8 mouse cellular contexts compared by ENCODE assay signal in the genomic region with DNA sequence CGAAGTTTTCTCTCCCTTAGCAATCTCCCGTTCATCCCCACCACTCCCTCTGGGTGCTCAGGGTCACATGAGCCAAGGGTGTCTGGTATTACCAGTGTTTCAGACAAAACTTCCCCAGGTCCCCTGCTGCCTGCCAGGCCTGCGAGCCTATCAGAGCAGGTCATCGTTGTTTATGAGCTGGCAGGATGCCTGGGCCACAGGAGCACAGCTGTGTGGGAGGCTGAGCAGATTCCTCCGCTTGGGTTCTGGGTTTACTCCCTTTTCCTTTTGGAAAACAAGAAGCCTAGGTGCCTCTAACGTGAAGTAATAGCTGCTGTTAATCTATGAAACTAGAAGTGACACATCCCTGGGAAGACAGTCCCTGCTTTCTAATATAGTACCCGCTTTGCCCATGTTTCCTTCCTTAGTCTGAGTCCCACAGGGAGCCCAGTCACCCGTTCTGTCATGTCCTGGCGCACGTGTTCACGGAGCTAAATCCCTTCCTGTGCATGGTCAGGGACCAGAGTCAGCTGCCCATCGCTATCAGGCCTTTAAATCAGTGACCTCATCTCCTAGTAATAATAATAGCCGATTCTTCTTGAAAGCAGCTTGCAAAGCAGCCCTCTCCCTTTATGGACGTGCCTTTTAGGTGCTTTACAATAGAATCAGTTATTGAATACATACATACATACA. TPM values are rescaled to one million over a fixed set of nuclear protein-coding genes. Genes with fewer than 3 reads are reported as not detected.
DNase-seq lines count a peak whose midpoint lies in the region; ATAC-seq lines count a peak whose summit lies in the region.

No protein-coding gene starts in this region.

- no peak overlapping the region for H3K9ac ChIP-seq in embryonic facial prominence, embryonic 15.5 days

- DNase-seq in retina, postnatal 1 day: peak; percentile 52
- no peak for DNase-seq in retina, embryonic 14.5 days (ENCODE audit: low spot score)
- DNase-seq in heart, postnatal 14 days: peak; percentile 64 to 69
- peak; percentile 33 for DNase-seq in limb, embryonic 10.5 days (ENCODE audit: low spot score)
- DNase-seq in ovary, adult 18-20 months (ENCODE audit: low spot score): peak; percentile 88
- no peak for DNase-seq in layer of hippocampus, adult 18-20 months (ENCODE audit: low spot score in 2 of 2)
- DNase-seq in thymus, postnatal 10 days (ENCODE audit: low spot score in 2 of 2): no peak

- intact Hi-C loops in heart, postnatal 14 days (cut with DNase I): no loop called here

- peaks cover 11% of the 10 kb centered on the region for H3K4me1 ChIP-seq in embryonic facial prominence, embryonic 15.5 days
- H3K4me1 ChIP-seq in limb, embryonic 10.5 days: peaks cover 8% of the 10 kb centered on the region

- H3K4me3 ChIP-seq in embryonic facial prominence, embryonic 15.5 days (replicated peaks): no peak overlapping the region
- no peak overlapping the region for H3K4me3 ChIP-seq in limb, embryonic 10.5 days

- no peaks in the 10 kb centered on the region for H3K9me3 ChIP-seq in embryonic facial prominence, embryonic 15.5 days (replicated peaks)
- no peaks in the 10 kb centered on the region for H3K9me3 ChIP-seq in limb, embryonic 10.5 days (replicated peaks)

- no peaks in the 10 kb centered on the region for H3K27me3 ChIP-seq in embryonic facial prominence, embryonic 15.5 days
- no peaks in the 10 kb centered on the region for H3K27me3 ChIP-seq in limb, embryonic 10.5 days (ENCODE audit: low read depth, poor library complexity, severe bottlenecking)

- 35% methylated on average over 14 of the region's 14 CpGs for WGBS in embryonic facial prominence, embryonic 15.5 days
- WGBS in limb, embryonic 10.5 days: 53% methylated on average over 14 of the region's 14 CpGs

- ATAC-seq in embryonic facial prominence, embryonic 15.5 days (ENCODE audit: insufficient number of reproducible peaks, low FRiP score, low TSS enrichment, low read depth): peak; percentile 77; the same call in 1 of the 2 replicates

- 0 out of 2 replicates have a peak overlapping the region, but pooled peaks have one; percentile 28 for H3K27ac ChIP-seq in embryonic facial prominence, embryonic 15.5 days (replicated peaks)
- H3K27ac ChIP-seq in limb, embryonic 10.5 days: peak overlapping the region; percentile 39; the same call in 1 of the 2 replicates

- H3K36me3 ChIP-seq in embryonic facial prominence, embryonic 15.5 days: no peaks in the 10 kb centered on the region
- H3K36me3 ChIP-seq in limb, embryonic 10.5 days: no peaks in the 10 kb centered on the region

- peak overlapping the region; percentile 32; the same call in 1 of the 2 replicates for H3K4me2 ChIP-seq in embryonic facial prominence, embryonic 15.5 days (replicated peaks)

RNA-seq across cellular contexts. Expression of gene Map3k4, which starts 9.4 kb away (rescaled TPM):
- 36.1 and 42.1 TPM in 2 replicates for polyA plus RNA-seq in embryonic facial prominence, embryonic 15.5 days (2015; fragmentation: Nextera tagmentation; extraction: Ambion mirVana)
- total RNA-seq in heart, postnatal 14 days (2021): 10 to 100 TPM; 36.5 to 37.5 TPM
- polyA plus RNA-seq in limb, embryonic 10.5 days (2016; fragmentation: Nextera tagmentation; extraction: Ambion mirVana): 47.8 and 49.9 TPM in 2 replicates
- total RNA-seq in layer of hippocampus, adult 18-20 months (2021): 10 to 100 TPM; 64.3 to 65.9 TPM

RNA-seq across cellular contexts. Expression of gene Plg, which starts 50.4 kb away (rescaled TPM):
- not detected in 2 replicates for polyA plus RNA-seq in embryonic facial prominence, embryonic 15.5 days (2015; fragmentation: Nextera tagmentation; extraction: Ambion mirVana)
- not detected for total RNA-seq in heart, postnatal 14 days (2021)
- 0.09 TPM in 1 of 2 replicates, not detected in the other for polyA plus RNA-seq in limb, embryonic 10.5 days (2016; fragmentation: Nextera tagmentation; extraction: Ambion mirVana)
- not detected for total RNA-seq in layer of hippocampus, adult 18-20 months (2021)

Comparison
In these comparisons a context has a peak if more than half of its experiments do, and no peak if none do; other contexts are left out.
1. DNase-seq: peak in retina, postnatal 1 day (single experiment), heart, postnatal 14 days (2 of 2), limb, embryonic 10.5 days (single experiment) and ovary, adult 18-20 months (single experiment); none in retina, embryonic 14.5 days (single experiment), layer of hippocampus, adult 18-20 months (0 of 2) and thymus, postnatal 10 days (0 of 2).